Mouse (Mus musculus) cerebral cortex, adult 2 months (tissue): ENCODE data around the gene Speg.

Experiments used
- whole genome bisulfite sequencing: fragments of 180-500 bp; shearing (Covaris S2); methylation state at CpG from one replicate; pipeline ENCODE4 v1.1.7; 2018; 5-methylcytosine and 5-hydroxymethylcytosine counted together

The Speg gene

GRCm38 (mm10) chr1:75369360-75369983 lies 5.6 kb upstream of the Speg start:
- 64% methylated on average over 25 of the region's 25 CpGs for WGBS

GRCm38 (mm10) chr1:75369984-75370660 lies 5.0 kb upstream of the Speg start:
- 56% methylated on average over 13 of the region's 13 CpGs for WGBS

- 73% methylated on average over 13 of the region's 13 CpGs for WGBS
Observed at GRCm38 (mm10) chr1:75371317-75372095, 3.6 kb upstream of the Speg start.

GRCm38 (mm10) chr1:75372450-75372849 lies 2.6 kb upstream of the Speg start:
- WGBS: 80% methylated on average over 3 of the region's 3 CpGs

GRCm38 (mm10) chr1:75373276-75373675 lies 1.8 kb upstream of the Speg start:
- WGBS: 57% methylated on average over 3 of the region's 3 CpGs

- 66% methylated on average over 2 of the region's 2 CpGs for WGBS
Observed at GRCm38 (mm10) chr1:75379196-75379595, 4.1 kb downstream of the Speg start.

- WGBS: 80% methylated on average over 8 of the region's 8 CpGs
Observed at GRCm38 (mm10) chr1:75379931-75380330, 4.8 kb downstream of the Speg start.

- WGBS: 39% methylated on average over 2 of the region's 2 CpGs
Observed at GRCm38 (mm10) chr1:75380951-75381350, 5.9 kb downstream of the Speg start.

- WGBS: 5% methylated on average over 47 of the region's 60 CpGs
Observed at GRCm38 (mm10) chr1:75381482-75382355, 6.6 kb downstream of the Speg start.

GRCm38 (mm10) chr1:75382356-75383071 lies 7.4 kb downstream of the Speg start:
- under 1% methylated on average over 28 of the region's 28 CpGs for WGBS

- 58% methylated on average over 20 of the region's 27 CpGs for WGBS
Observed at GRCm38 (mm10) chr1:75384470-75385141, 9.5 kb downstream of the Speg start.

- WGBS: 45% methylated on average over 20 of the region's 20 CpGs
Observed at GRCm38 (mm10) chr1:75385142-75385730, 10.1 kb downstream of the Speg start.

GRCm38 (mm10) chr1:75386149-75386548 lies 11.1 kb downstream of the Speg start:
- WGBS: 28% methylated on average over 4 of the region's 4 CpGs

GRCm38 (mm10) chr1:75387469-75387928 lies 12.4 kb downstream of the Speg start:
- 21% methylated on average over 7 of the region's 7 CpGs for WGBS

GRCm38 (mm10) chr1:75387929-75388897 lies 13.1 kb downstream of the Speg start:
- WGBS: 14% methylated on average over 94 of the region's 94 CpGs

- WGBS: 36% methylated on average over 23 of the region's 23 CpGs
Observed at GRCm38 (mm10) chr1:75388898-75389515, 13.9 kb downstream of the Speg start.

GRCm38 (mm10) chr1:75393139-75393538 lies 18.0 kb downstream of the Speg start:
- WGBS: 23% methylated on average over 9 of the region's 9 CpGs

GRCm38 (mm10) chr1:75393846-75394245 lies 18.7 kb downstream of the Speg start:
- WGBS: 91% methylated on average over 3 of the region's 3 CpGs
